Mouse (Mus musculus) kidney, postnatal 25 days (tissue): ENCODE results near the gene Amt.

Experiments used
- DNase-seq, 2 experiments: peaks; one replicate each; pipeline ENCODE4 v3.0.0; 2021; ENCODE audit warnings: mixed read lengths in 2 of 2

The Amt gene

GRCm38 (mm10) chr9:108296453-108297355 lies at the start of gene Amt:
Gene Amt (plus strand): TSS chr9:108296853.
- DNase-seq, result peak; percentile 86 to 93

DNA sequence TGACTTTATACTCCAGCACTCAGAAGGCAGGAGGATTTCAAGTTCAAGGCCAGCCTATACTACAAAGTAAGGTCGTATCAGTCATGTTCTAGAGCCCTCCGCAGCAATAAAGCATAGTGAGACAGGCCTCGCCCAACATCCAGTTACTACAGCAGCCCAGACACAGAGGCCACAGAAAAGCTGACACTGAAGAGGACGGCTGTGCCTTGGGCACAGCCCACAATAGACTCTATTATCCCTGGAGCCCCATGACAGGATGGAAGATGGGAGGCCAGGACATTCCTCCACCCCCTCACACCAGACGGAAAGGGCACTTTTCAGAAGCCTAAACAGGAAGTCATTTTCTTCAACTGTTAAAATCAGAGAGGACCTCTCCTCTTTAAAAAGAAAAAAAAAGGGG lies 47.7 kb upstream of the Amt start:
- peak in 1 of 2 experiments; percentile 40 for DNase-seq

GRCm38 (mm10) chr9:108251877-108252276 lies 44.8 kb upstream of the Amt start:
- DNase-seq, result no peak

DNA sequence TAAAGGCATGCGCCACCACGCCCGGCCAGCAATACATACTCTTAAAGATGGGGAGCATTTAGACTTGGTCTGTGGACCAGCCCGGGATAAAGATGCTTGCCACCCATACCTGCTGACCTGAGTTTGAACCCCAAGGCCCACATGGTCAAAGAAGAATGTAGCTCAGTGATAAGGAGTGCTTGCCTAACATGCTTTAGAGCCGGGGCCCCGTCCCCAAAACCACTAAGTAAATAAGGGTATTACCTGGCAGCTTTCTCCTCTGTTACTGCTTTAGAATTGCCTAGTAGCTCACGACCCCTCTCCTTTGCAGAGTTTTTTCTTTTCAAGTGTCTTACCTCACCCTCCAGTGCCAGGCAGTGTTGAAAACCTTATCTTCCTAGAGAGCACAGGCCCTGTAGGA lies 43.9 kb upstream of the Amt start:
- DNase-seq, result no peak

- DNase-seq, result peak in 1 of 2 experiments; percentile 5
These were observed 36.1 kb upstream of the Amt start for GRCm38 (mm10) chr9:108260526-108260925.

- DNase-seq, result no peak
These were observed 34.8 kb upstream of the Amt start for GRCm38 (mm10) chr9:108261865-108262264.

- DNase-seq, result peak in 1 of 2 experiments; percentile 9
These were observed 34.1 kb upstream of the Amt start for GRCm38 (mm10) chr9:108262494-108263049.

- peak; percentile 72 to 90 for DNase-seq
These were observed 33.4 kb upstream of the Amt start for GRCm38 (mm10) chr9:108263131-108263681.

- DNase-seq, result peak; percentile 100
These were observed 32.9 kb upstream of the Amt start, which contains the start of gene Dag1 for GRCm38 (mm10) chr9:108263690-108264190. Gene Dag1 (minus strand): TSS chr9:108263958.

- peak; percentile 69 to 78 for DNase-seq
These were observed 32.3 kb upstream of the Amt start for GRCm38 (mm10) chr9:108264191-108264921.

GRCm38 (mm10) chr9:108266261-108266935 lies 30.3 kb upstream of the Amt start:
- no peak for DNase-seq

DNA sequence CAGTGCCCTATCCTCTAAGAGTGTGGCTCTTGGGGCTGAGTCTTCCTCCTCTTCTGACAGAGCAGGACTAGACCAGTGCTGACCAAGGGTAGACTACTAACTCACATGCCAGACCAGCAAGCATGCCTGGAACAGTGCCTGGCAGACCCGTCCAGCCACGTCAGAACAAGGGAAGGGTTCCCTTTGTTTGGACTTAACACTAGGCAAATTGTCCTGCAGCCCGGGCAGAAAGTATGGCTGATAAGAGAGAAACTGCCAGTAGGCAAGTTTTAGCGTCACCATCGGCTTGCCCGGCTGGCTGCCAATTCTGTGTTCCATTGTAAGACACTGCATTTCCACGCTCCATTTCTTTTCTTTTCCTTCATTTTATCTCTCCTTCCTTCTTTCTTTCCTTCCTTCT lies 29.0 kb upstream of the Amt start:
- DNase-seq, result peak; percentile 29 to 47

GRCm38 (mm10) chr9:108268701-108269100 lies 28.0 kb upstream of the Amt start:
- peak; percentile 22 to 54 for DNase-seq

DNA sequence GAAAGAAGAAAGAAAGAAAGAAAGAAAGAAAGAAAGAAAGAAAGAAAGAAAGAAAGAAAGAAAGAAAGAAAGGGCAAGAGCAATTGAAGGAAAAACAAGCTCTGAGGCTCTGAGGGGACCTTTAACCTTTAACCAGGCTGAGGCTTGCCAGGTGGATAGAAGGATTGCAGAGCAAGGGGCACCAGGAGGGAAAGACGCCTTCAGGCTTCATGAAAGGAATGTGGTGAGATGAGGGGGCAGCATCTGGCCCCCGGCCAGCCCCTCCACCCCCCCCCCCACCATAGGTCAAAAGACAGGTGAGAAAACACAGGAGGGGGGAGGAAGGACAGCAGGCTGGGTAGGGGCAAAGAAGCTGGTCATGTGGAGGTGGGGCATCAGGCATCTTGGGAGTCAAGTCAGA lies 24.7 kb upstream of the Amt start:
- DNase-seq, result peak; percentile 49 to 63

GRCm38 (mm10) chr9:108272691-108273090 lies 24.0 kb upstream of the Amt start:
- DNase-seq, result no peak

GRCm38 (mm10) chr9:108273485-108273884 lies 23.2 kb upstream of the Amt start:
- DNase-seq, result no peak

DNA sequence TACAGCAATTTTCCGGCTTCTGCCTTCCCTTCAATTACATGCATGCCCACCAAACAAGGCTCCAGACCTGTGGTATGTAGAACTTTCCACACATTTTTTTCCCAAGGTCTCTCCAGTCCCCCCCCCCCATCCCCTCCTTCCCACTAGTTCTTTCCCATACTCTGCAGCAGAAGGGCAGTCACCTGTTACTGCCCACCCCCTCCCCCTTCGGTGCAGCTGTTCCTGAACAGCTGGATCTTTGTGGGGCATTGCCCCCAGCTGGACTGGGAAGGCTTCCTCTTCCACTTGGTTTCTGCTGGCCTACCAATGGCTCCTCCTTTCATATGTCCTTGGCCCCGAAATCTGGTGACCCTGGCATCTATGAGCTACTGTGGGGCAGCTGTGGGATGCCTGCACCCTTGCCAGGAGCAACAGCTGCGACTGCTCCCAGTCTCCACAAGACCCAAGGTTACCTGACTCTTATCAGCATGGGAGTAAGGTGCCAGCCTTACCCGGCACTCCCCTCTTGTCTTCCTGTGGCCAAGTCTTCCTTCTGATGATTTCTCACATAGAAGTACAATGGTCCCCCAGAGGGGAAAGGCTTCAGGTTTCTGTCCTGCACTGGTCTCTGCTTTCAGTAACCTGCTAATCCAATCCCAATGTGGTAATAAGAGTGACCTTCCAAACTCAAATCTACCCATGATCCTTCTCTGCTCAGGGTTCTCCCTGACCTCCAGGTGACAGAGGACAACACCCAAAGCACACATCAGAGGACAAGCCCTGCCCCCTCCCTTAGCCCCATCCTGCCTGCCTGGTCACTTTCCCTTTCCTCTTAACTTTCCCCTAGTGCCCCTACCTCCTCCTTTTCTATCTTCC lies 21.9 kb upstream of the Amt start:
- peak in 1 of 2 experiments; percentile 44 for DNase-seq

DNA sequence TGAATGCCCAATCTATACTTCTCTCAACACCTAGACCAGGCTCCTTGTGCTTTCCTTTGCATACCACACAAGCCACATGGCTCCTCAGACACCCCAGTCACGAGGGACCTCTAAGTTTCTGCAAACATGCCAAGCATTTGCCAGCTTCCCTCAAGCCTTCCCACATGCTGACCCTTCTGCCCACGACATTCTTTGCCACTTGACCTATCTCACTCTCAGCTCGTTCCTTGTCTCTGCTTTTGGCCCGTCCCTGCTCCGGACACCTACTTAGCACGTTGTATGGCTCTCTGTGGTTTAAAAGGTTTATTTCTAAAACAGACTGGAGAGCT lies 21.4 kb upstream of the Amt start:
- DNase-seq, result no peak

DNA sequence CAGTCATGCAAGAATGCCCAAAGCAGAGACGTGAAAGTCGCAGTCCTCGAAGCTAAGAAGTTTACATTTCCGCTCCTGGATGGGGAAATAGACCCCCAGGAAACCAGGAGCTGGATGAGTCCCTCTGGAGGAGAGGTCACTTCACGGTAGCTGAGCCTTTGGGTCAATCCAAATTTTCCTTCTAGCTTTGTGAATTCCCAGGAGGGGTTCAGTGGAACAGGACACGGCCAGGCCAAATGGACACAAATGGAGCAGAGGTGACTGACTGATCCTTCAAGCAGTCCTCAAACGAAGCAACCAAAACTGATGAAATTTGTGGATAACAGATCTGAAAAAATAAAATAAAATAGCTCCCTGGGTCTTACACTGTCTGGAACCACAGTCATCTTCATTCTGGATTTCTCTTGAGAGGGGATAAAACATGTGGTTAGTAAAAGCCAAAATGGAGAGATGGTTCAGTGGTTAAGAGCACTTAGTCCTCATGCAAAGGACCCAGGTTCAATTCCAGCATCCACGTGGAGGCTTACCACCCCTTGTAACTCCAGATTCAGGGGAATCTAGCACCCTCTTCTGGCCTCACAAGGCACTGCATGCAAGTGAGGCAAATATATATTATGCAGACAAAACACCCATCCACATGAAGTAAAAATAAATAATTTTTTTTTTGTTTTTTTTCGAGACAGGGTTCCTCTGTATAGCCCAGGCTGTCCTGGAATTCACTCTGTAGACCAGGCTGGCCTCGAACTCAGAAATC lies 17.8 kb upstream of the Amt start:
- peak; percentile 69 to 76 for DNase-seq

DNA sequence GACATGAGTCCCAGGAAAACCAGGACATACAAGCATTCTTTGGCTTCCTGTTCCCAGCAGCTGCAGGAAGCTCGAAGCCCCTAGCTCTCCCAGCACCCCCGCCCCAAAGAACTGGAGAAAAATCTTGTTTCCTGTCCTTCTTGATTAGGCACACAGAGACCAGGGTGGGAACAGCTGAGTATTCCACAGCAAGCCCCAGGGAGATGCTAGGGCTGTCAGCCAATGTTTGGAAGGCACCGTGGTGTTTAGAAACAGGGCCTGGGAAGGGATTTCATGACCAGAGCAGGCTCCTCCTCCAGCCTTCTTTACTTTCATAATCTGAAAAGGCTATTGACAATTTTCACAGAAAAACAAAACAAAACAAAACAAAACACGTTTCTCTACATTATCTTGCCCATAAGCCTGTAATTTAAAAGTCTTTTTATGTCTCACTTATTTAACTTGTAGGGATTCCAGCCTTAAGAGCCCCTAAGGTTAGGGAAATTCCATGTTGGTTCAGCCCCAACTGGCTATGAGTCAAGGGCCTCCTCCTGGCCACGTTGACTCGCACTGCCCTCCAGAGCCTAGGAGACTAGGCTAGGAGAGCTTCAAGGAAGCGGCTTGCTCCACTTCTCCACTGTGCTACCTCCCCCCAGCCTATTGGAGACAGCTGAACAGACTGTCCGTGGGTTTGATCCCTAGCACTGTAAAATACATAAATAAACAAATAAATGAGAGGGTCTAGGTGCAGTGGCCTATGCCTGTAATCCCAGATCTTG lies 16.4 kb upstream of the Amt start:
- peak; percentile 73 to 88 for DNase-seq
